Mouse (Mus musculus) hindbrain, embryonic 10.5 days (tissue): ENCODE measurements at regions not wholly inside any gene's neighbourhood (a gene's known extent, or its start where the extent isn't known, plus 50 kb on each side); places are given as distances from the start of the nearest gene placed in this dataset.
"Not testable (repeated sequence)": the region's sequence is repeated elsewhere in the genome, so short reads cannot be mapped to it uniquely, and the experiment has no call there.

Source experiments
- DNase-seq: peaks from one replicate; pipeline ENCODE4 v3.0.0-alpha.2; 2017; ENCODE audit warnings: low spot score
- H3K27ac ChIP-seq: fragments of 300-500 bp; sonication (generic); 2 replicates; pipeline ENCODE4 v1.5.1; 2016; ENCODE audit warnings: mild to moderate bottlenecking, moderate library complexity
- H3K27me3 ChIP-seq: fragments of 300-500 bp; sonication (generic); 2 replicates; pipeline ENCODE4 v1.6.1; 2016; ENCODE audit warnings: mild to moderate bottlenecking; ENCODE audit not compliant: poor library complexity, insufficient read depth, severe bottlenecking
- H3K36me3 ChIP-seq: fragments of 300-500 bp; sonication (generic); 2 replicates; pipeline ENCODE4 v1.6.1; 2016; ENCODE audit warnings: mild to moderate bottlenecking, moderate library complexity
- H3K4me1 ChIP-seq: fragments of 300-500 bp; sonication (generic); replicated peaks from 2 replicates; pipeline ENCODE4 v1.6.1; 2016; ENCODE audit warnings: mild to moderate bottlenecking
- H3K4me3 ChIP-seq: fragments of 300-500 bp; sonication (generic); 2 replicates; pipeline ENCODE4 v1.5.1; 2016; ENCODE audit warnings: mild to moderate bottlenecking, moderate library complexity
- H3K9me3 ChIP-seq: fragments of 300-500 bp; sonication (generic); 2 replicates; pipeline ENCODE4 v1.6.1; 2016; ENCODE audit warnings: mild to moderate bottlenecking, moderate library complexity
- WGBS: fragments of 180-500 bp; shearing (Covaris S2); methylation state at CpG from one replicate; pipeline ENCODE4 v1.1.7; 2016; 5-methylcytosine and 5-hydroxymethylcytosine counted together

DNA sequence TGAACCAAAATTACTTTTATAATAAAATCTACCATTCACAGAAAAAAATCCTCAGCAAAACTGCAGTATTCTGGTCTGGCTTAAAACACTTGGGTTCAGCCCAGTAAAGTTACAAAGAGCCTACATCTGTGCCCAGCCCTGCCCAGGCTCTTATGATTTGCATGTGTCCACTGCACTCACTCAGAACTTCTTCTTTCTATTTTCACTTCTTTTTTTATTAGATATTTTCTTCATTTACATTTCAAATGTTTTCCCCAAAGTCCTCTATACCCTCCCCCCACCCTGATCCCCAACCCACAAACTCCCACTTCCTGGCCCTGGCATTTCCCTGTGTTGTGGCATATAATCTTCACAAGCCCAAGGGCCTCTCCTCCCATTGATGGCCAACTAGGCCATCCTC is 1442.4 kb upstream of the Tacstd2 start:
- no peak for DNase-seq
- no peaks in the 10 kb centered on the region for H3K27me3 ChIP-seq
- no peaks in the 10 kb centered on the region for H3K4me1 ChIP-seq
- H3K36me3 ChIP-seq = no peaks in the 10 kb centered on the region
- no peak overlapping the region for H3K4me3 ChIP-seq
- H3K9me3 ChIP-seq = peaks cover 3% of the 10 kb centered on the region; the same call in 1 of the 2 replicates
- no peak overlapping the region for H3K27ac ChIP-seq

GRCm38 (mm10) chr6:68964012-68964411 is 1428.4 kb upstream of the Tacstd2 start:
- H3K9me3 ChIP-seq = no peaks in the 10 kb centered on the region
- no peak for DNase-seq
- H3K27me3 ChIP-seq = no peaks in the 10 kb centered on the region
- H3K27ac ChIP-seq = no peak overlapping the region
- no peak overlapping the region for H3K4me3 ChIP-seq
- H3K4me1 ChIP-seq = no peaks in the 10 kb centered on the region
- H3K36me3 ChIP-seq = no peaks in the 10 kb centered on the region

GRCm38 (mm10) chr6:68938104-68938503 is 1402.5 kb upstream of the Tacstd2 start:
- not testable (repeated sequence) for H3K36me3 ChIP-seq, H3K4me1 ChIP-seq, H3K27me3 ChIP-seq, H3K27ac ChIP-seq, DNase-seq, H3K4me3 ChIP-seq, H3K9me3 ChIP-seq

DNA sequence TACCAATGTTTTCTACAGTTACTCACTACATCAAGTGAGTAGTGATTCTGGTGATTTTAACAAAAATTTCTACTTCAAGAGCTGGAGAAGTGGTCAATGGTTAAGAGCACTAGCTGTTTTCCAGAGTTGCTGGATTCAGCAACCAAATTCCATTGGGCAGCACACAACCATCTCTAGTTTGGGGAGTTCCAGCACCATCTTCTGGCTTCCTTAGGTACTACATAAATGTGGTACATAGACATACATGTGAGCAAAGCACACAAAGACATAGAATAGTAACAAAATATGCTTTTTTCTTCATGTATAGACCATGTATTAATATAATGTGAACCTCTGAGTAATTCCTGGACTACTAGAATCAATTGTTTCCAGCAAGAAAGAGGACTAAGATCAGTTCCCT is 1396.3 kb upstream of the Tacstd2 start:
- H3K27me3 ChIP-seq, H3K27ac ChIP-seq, H3K9me3 ChIP-seq, DNase-seq, H3K4me3 ChIP-seq, H3K36me3 ChIP-seq, H3K4me1 ChIP-seq: not testable (repeated sequence)

GRCm38 (mm10) chr6:68915536-68915935 is 1379.9 kb upstream of the Tacstd2 start:
- H3K9me3 ChIP-seq = no peaks in the 10 kb centered on the region
- H3K36me3 ChIP-seq = no peaks in the 10 kb centered on the region
- H3K27me3 ChIP-seq = no peaks in the 10 kb centered on the region
- no peak overlapping the region for H3K4me3 ChIP-seq
- no peak for DNase-seq
- no peaks in the 10 kb centered on the region for H3K4me1 ChIP-seq
- no peak overlapping the region for H3K27ac ChIP-seq

- no peaks in the 10 kb centered on the region for H3K36me3 ChIP-seq
- no peaks in the 10 kb centered on the region for H3K27me3 ChIP-seq
- H3K27ac ChIP-seq = no peak overlapping the region
- 86% methylated on average over 1 of the region's 1 CpGs for WGBS
- H3K4me1 ChIP-seq = no peaks in the 10 kb centered on the region
- H3K4me3 ChIP-seq = no peak overlapping the region
- DNase-seq = no peak
- H3K9me3 ChIP-seq = no peaks in the 10 kb centered on the region
These were observed 1348.5 kb upstream of the Tacstd2 start for GRCm38 (mm10) chr6:68884130-68884529.

- H3K9me3 ChIP-seq, DNase-seq, H3K4me1 ChIP-seq: not testable (repeated sequence)
These were observed 1317.2 kb upstream of the Tacstd2 start for GRCm38 (mm10) chr6:68852761-68853160.

DNA sequence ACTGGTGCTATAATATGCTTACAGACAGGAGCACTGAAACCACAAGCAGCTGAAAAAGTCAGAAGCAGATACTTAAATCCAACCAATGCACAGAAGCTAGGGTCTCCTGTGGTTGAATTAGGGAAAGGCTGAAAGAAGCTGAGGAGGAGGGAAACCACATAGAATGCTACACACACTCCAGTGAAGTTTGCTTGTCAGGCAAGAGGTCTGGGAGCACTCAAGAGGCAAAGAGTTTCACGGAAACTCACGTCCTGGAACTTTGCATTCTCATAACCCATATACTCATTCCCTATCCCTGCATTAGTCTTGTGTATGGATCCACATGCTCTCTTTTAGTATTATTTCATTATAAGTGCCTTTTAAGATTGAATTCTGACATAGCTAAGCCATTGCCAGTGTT is 1316.7 kb upstream of the Tacstd2 start:
- Histone ChIP-seq H3K27ac (no peak overlapping the region), H3K4me1 (no peaks in the 10 kb centered on the region), H3K36me3 (no peaks in the 10 kb centered on the region), H3K4me3 (no peak overlapping the region), H3K9me3 (no peaks in the 10 kb centered on the region), H3K27me3 (no peaks in the 10 kb centered on the region)
- WGBS = 94% methylated on average over 2 of the region's 2 CpGs
- DNase-seq = no peak

More at GRCm38 (mm10) chr6:68852761-68853160, 1317.2 kb upstream of the Tacstd2 start:
- not testable (repeated sequence) for H3K27ac ChIP-seq, H3K36me3 ChIP-seq, H3K27me3 ChIP-seq, H3K4me3 ChIP-seq

GRCm38 (mm10) chr6:68835186-68835585 is 1299.6 kb upstream of the Tacstd2 start:
- H3K4me3 ChIP-seq = no peak overlapping the region
- H3K36me3 ChIP-seq = no peaks in the 10 kb centered on the region
- WGBS = 80% methylated on average over 1 of the region's 1 CpGs
- no peak overlapping the region for H3K27ac ChIP-seq
- no peaks in the 10 kb centered on the region for H3K4me1 ChIP-seq
- no peaks in the 10 kb centered on the region for H3K27me3 ChIP-seq
- no peaks in the 10 kb centered on the region for H3K9me3 ChIP-seq
- DNase-seq = no peak

GRCm38 (mm10) chr6:68834633-68835032 is 1299.0 kb upstream of the Tacstd2 start:
- 87% methylated on average over 4 of the region's 4 CpGs for WGBS
- no peaks in the 10 kb centered on the region for H3K4me1 ChIP-seq

DNA sequence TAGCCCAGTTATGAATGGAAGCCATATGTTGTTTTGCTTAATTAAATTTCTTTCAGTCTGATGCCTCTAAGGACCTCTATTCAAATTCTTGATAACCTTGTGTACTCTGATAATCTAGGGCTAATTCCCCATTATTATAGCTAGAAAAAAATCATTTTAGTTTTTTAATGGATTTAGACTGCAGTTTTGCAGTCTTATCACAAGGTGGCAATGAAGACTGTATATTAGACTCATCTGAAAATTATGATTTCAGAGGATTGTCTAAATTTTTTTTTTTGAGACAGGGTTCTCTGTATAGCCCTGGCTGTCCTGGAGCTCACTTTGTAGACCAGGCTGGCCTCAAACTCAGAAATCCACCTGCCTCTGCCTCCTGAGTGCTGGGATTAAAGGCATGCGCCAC is 1292.9 kb upstream of the Tacstd2 start:
- not testable (repeated sequence) for DNase-seq
- 98% methylated on average over 1 of the region's 1 CpGs for WGBS

More at GRCm38 (mm10) chr6:68834633-68835032, 1299.0 kb upstream of the Tacstd2 start:
- no peaks in the 10 kb centered on the region for H3K27me3 ChIP-seq
- no peaks in the 10 kb centered on the region for H3K9me3 ChIP-seq
- H3K4me3 ChIP-seq = no peak overlapping the region
- no peak overlapping the region for H3K27ac ChIP-seq
- H3K36me3 ChIP-seq = no peaks in the 10 kb centered on the region
- DNase-seq = no peak

GRCm38 (mm10) chr6:68813346-68813745 is 1277.8 kb upstream of the Tacstd2 start:
- no peaks in the 10 kb centered on the region for H3K27me3 ChIP-seq
- H3K4me1 ChIP-seq = no peaks in the 10 kb centered on the region
- H3K27ac ChIP-seq = no peak overlapping the region
- no peaks in the 10 kb centered on the region; the same call in 1 of the 2 replicates for H3K9me3 ChIP-seq
- no peaks in the 10 kb centered on the region for H3K36me3 ChIP-seq
- no peak overlapping the region for H3K4me3 ChIP-seq
- DNase-seq = no peak
- WGBS = 87% methylated on average over 3 of the region's 3 CpGs

More for the DNA sequence above, 1292.9 kb upstream of the Tacstd2 start:
- H3K27me3 ChIP-seq, H3K9me3 ChIP-seq, H3K36me3 ChIP-seq, H3K4me3 ChIP-seq, H3K27ac ChIP-seq, H3K4me1 ChIP-seq: not testable (repeated sequence)

- not testable (repeated sequence) for H3K27ac ChIP-seq, H3K36me3 ChIP-seq, H3K27me3 ChIP-seq, DNase-seq, H3K4me3 ChIP-seq, H3K4me1 ChIP-seq
- peaks cover 13% of the 10 kb centered on the region; the same call in 1 of the 2 replicates for H3K9me3 ChIP-seq
- WGBS = 90% methylated on average over 19 of the region's 19 CpGs
These were observed 1263.6 kb upstream of the Tacstd2 start for GRCm38 (mm10) chr6:68799205-68799604.

- no peaks in the 10 kb centered on the region for H3K36me3 ChIP-seq
- 87% methylated on average over 2 of the region's 2 CpGs for WGBS
These were observed 1235.9 kb upstream of the Tacstd2 start for GRCm38 (mm10) chr6:68771507-68771906.

More at GRCm38 (mm10) chr6:68771507-68771906, 1235.9 kb upstream of the Tacstd2 start:
- H3K27me3 ChIP-seq = no peaks in the 10 kb centered on the region
- no peak overlapping the region for H3K27ac ChIP-seq
- H3K9me3 ChIP-seq = no peaks in the 10 kb centered on the region
- no peak overlapping the region for H3K4me3 ChIP-seq
- no peaks in the 10 kb centered on the region for H3K4me1 ChIP-seq
- DNase-seq = no peak
